Mouse (Mus musculus) limb, embryonic 10.5 days (tissue): ENCODE measurements around the gene 4930522L14Rik. TPM values are rescaled to one million over a fixed set of nuclear protein-coding genes. Genes with fewer than 3 reads are reported as not detected.

Source experiments
- polyA plus RNA-seq: library from polyadenylated mRNA; unstranded; fragments of >200 nt; fragmentation: Nextera tagmentation; extraction: Ambion mirVana; gene quantifications from 2 replicates; pipeline ENCODE4 v1.2.1, GENCODE M21; 2016

4930522L14Rik gene
- polyA plus RNA-seq, 1 experiment from 2014 or later = 13.2 TPM

Other genes starting within 250 kb of the 4930522L14Rik start
- 7.0 and 8.1 TPM in 2 replicates for gene Crlf2, start 192.9 kb downstream of the 4930522L14Rik start, polyA plus RNA-seq
- gene 5430403G16Rik, start 60.8 kb downstream of the 4930522L14Rik start, polyA plus RNA-seq = 2.5 and 3.7 TPM in 2 replicates
- 0.79 and 0.97 TPM in 2 replicates for gene Gm15446, start 171.5 kb upstream of the 4930522L14Rik start, polyA plus RNA-seq
- gene Zfp932, start 244.6 kb upstream of the 4930522L14Rik start, polyA plus RNA-seq = 20.9 and 24.6 TPM in 2 replicates